Mouse (Mus musculus) liver, adult (tissue): ENCODE measurements around the gene Ankrd33.

ENCODE experiments used
- GATA4 ChIP-seq: IDR thresholded peaks from 2 replicates; pipeline ENCODE4 v1.6.1; 2014; ENCODE audit warnings: mild to moderate bottlenecking, low read length; ENCODE audit not compliant: insufficient replicate concordance

The Ankrd33 gene

GRCm38 (mm10) chr15:101115511-101116110 lies at the start of gene Ankrd33:
TSS of gene Ankrd33 (plus strand) at chr15:101115755.
- TF ChIP-seq GATA4 = no peak

- no peak for TF ChIP-seq GATA4
Measured at GRCm38 (mm10) chr15:101066364-101066847, 49.1 kb upstream of the Ankrd33 start.

GRCm38 (mm10) chr15:101066920-101067696 lies 48.4 kb upstream of the Ankrd33 start:
- no peak for TF ChIP-seq GATA4

- TF ChIP-seq GATA4 = no peak; the same call in 1 of the 2 replicates
Measured at GRCm38 (mm10) chr15:101068029-101068428, 47.5 kb upstream of the Ankrd33 start.

- no peak for TF ChIP-seq GATA4
Measured at GRCm38 (mm10) chr15:101068671-101069070, 46.9 kb upstream of the Ankrd33 start.

GRCm38 (mm10) chr15:101069641-101070190 lies 45.8 kb upstream of the Ankrd33 start:
- TF ChIP-seq GATA4 = no peak

- no peak for TF ChIP-seq GATA4
Measured at GRCm38 (mm10) chr15:101070762-101071161, 44.8 kb upstream of the Ankrd33 start.

GRCm38 (mm10) chr15:101072736-101073135 lies 42.8 kb upstream of the Ankrd33 start:
- no peak for TF ChIP-seq GATA4

- TF ChIP-seq GATA4 = no peak
Measured at GRCm38 (mm10) chr15:101074067-101074466, 41.5 kb upstream of the Ankrd33 start.

GRCm38 (mm10) chr15:101075150-101075549 lies 40.4 kb upstream of the Ankrd33 start:
- TF ChIP-seq GATA4 = no peak

- TF ChIP-seq GATA4 = no peak
Measured at GRCm38 (mm10) chr15:101075656-101076055, 39.9 kb upstream of the Ankrd33 start.

GRCm38 (mm10) chr15:101076071-101077000 lies 39.2 kb upstream of the Ankrd33 start:
- no peak for TF ChIP-seq GATA4

GRCm38 (mm10) chr15:101077001-101077812 lies 38.3 kb upstream of the Ankrd33 start:
- no peak for TF ChIP-seq GATA4

- no peak for TF ChIP-seq GATA4
Measured at GRCm38 (mm10) chr15:101077813-101078730, 37.5 kb upstream of the Ankrd33 start, which contains the start of gene Fignl2. TSS of gene Fignl2 (minus strand) at chr15:101078567.
